Mouse (Mus musculus): ENCODE data around the gene Tmub2. TPM values are rescaled to one million over a fixed set of nuclear protein-coding genes. Genes with fewer than 3 reads are reported as not detected.

Gene Tmub2
- polyA plus RNA-seq, 1 experiment from 2014 or later: 52.8 TPM

DNA sequence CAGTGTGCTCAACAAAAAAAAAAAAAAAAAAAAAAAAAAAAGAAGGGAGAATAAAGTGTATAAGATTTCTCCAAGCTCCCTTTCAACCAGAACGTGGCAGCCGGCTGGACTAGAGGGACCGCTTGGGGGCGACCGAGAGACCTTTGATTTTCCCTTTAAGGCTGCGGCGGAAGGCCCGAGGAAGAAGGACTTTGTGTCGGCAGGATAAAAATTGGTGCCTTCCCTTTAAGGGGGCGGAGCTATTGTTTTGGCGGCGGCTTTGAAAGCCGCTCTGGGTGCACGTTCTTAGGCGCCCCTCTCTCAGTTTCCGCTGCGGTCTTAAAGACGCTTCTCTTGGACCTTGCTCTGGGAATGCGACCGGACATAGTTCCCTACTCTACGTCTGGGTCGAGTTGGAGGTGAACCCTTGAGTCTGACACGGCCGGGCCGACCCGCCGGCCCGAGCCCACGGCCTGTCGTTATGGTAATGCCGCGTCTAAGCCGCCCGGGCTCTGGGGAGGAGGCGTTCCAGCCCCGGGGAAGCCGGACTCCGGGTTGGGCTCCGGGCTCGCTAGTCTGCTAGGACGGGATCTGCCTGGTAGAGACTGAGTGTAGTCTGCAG lies 36.0 kb upstream of the Tmub2 start, which contains the start of gene BC030867:
Gene BC030867, plus strand, starts transcription at position 253 of the 601 bp plus-strand sequence.
- WGBS: under 1% methylated on average over 41 of the region's 41 CpGs
- no peaks in the 10 kb centered on the region for H3K27me3 ChIP-seq (ENCODE audit: control insufficient read depth, insufficient read depth, low read depth, low read length)
- peak within 1 kb of the TSS; percentile 80 for H3K9ac ChIP-seq (ENCODE audit: low read length)
- H3K4me2 ChIP-seq (ENCODE audit: low read depth, low read length): peak within 1 kb of the TSS; percentile 84
- H3K36me3 ChIP-seq (ENCODE audit: control insufficient read depth, insufficient read depth, low read length): no peaks in the 10 kb centered on the region
- peak within 1 kb of the TSS; percentile 65 for H3K27ac ChIP-seq (ENCODE audit: low read length)
- peaks cover 20% of the 10 kb centered on the region for H3K4me1 ChIP-seq (replicated peaks; ENCODE audit: control insufficient read depth, insufficient read depth, low read length)
- H3K9me3 ChIP-seq (ENCODE audit: control insufficient read depth, low read length): no peaks in the 10 kb centered on the region; the same call in 1 of the 2 replicates
- peak; percentile 67 for ATAC-seq (ENCODE audit: low read depth)
- H3K4me3 ChIP-seq (ENCODE audit: low read length): peak within 1 kb of the TSS; percentile 72

DNA sequence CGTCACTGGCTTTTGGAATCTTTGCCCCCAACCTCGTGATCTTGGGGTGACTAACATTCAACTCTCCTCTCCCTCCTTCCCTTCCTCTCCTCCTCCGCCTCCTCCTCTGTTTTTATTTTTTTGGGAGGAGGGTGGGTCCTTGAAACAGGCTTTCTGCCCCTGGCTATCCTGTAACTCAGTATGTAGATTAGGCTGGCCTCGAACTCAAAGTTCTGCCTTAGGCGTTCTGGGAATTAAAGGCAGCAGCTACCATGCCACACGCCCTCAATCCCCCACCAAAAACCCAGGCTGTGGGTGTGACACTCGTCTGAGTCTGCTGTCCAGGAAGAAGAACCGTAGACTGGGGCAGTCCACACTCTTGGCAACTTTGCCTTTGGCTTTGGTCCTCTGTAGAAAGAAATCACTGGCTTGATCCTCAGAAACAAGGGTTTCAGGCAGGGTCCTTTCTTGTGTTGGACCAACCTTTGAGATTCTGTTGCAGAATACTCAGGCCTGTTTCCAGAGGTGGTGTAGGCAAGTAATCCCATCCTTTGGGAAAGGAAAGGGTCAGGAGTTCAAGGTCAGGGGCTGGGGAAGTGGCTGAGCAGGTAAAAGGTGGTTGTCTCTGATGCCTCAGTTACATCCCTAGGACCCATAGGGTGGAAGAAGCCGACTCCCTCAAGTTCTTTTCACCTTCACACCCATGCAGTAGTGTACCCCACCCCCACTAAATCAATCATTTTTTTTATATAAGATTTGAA lies 35.2 kb upstream of the Tmub2 start:
- H3K4me2 ChIP-seq (ENCODE audit: low read depth, low read length): peak overlapping the region; percentile 84
- peaks cover 20% of the 10 kb centered on the region for H3K4me1 ChIP-seq (replicated peaks; ENCODE audit: control insufficient read depth, insufficient read depth, low read length)
- no peak overlapping the region for H3K27ac ChIP-seq (ENCODE audit: low read length)
- 10% methylated on average over 9 of the region's 9 CpGs for WGBS
- H3K4me3 ChIP-seq (ENCODE audit: low read length): peak overlapping the region; percentile 72
- no peaks in the 10 kb centered on the region for H3K27me3 ChIP-seq (ENCODE audit: control insufficient read depth, insufficient read depth, low read depth, low read length)
- ATAC-seq (ENCODE audit: low read depth): no peak
- H3K36me3 ChIP-seq (ENCODE audit: control insufficient read depth, insufficient read depth, low read length): no peaks in the 10 kb centered on the region
- H3K9ac ChIP-seq (ENCODE audit: low read length): peak overlapping the region; percentile 80
- H3K9me3 ChIP-seq (ENCODE audit: control insufficient read depth, low read length): no peaks in the 10 kb centered on the region; the same call in 1 of the 2 replicates

DNA sequence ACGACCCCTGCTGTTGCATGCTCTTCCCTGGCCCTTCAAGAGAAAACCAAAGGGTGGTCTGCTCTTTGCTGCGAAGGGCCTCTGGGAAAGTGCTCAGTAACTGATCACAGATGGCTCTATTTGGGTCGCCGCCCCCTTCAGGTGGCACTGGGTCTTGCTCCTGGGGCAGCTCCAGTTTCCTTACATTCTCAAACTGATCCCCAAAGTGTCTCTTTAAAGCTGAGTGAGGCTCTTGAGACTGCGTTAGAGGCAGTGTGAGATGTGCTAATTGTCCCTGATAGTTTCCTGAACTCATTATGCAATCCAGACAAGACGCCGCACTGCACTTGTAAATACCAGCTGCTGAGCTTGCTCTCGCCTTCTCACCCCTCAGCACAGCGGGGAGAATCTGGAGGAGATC lies 27.2 kb upstream of the Tmub2 start:
- no peaks in the 10 kb centered on the region for H3K9me3 ChIP-seq (ENCODE audit: control insufficient read depth, low read length)
- peaks cover 20% of the 10 kb centered on the region for H3K36me3 ChIP-seq (ENCODE audit: control insufficient read depth, insufficient read depth, low read length)
- WGBS: 42% methylated on average over 9 of the region's 9 CpGs
- H3K27ac ChIP-seq (ENCODE audit: low read length): no peak overlapping the region
- ATAC-seq (ENCODE audit: low read depth): no peak
- H3K4me1 ChIP-seq (replicated peaks; ENCODE audit: control insufficient read depth, insufficient read depth, low read length): 0 out of 2 replicates have a peak, but pooled peaks cover 5% of the 10 kb centered on the region
- H3K9ac ChIP-seq (ENCODE audit: low read length): no peak overlapping the region
- H3K4me3 ChIP-seq (ENCODE audit: low read length): no peak overlapping the region
- H3K27me3 ChIP-seq (ENCODE audit: control insufficient read depth, insufficient read depth, low read depth, low read length): no peaks in the 10 kb centered on the region
- H3K4me2 ChIP-seq (ENCODE audit: low read depth, low read length): no peak overlapping the region

DNA sequence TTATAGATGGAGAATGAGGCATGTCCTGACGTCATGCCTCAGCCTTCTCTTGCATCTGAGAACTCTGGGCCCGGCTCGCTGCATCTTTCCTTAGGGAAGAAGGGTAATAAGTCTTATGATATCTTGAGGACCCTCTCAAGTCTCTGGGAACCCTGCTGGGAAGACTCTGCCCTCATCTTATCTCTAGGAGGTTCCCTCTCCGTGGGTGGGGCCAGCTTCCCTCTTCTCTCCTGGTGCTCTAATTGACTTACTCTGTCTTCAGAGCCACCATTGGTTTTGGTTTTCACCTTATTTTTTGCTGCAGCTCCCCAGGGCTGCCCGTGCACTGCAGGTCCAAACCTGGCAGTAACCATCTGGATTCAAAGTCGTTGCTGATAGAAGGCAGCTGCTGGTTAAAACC lies 26.6 kb upstream of the Tmub2 start:
- Histone ChIP-seq H3K4me1 (replicated peaks; ENCODE audit: control insufficient read depth, insufficient read depth, low read length) (0 out of 2 replicates have a peak, but pooled peaks cover 5% of the 10 kb centered on the region), H3K9ac (ENCODE audit: low read length) (no peak overlapping the region), H3K36me3 (ENCODE audit: control insufficient read depth, insufficient read depth, low read length) (peaks cover 20% of the 10 kb centered on the region), H3K27ac (ENCODE audit: low read length) (no peak overlapping the region), H3K27me3 (ENCODE audit: control insufficient read depth, insufficient read depth, low read depth, low read length) (no peaks in the 10 kb centered on the region), H3K4me2 (ENCODE audit: low read depth, low read length) (no peak overlapping the region), H3K9me3 (ENCODE audit: control insufficient read depth, low read length) (no peaks in the 10 kb centered on the region), H3K4me3 (ENCODE audit: low read length) (no peak overlapping the region)
- no peak for ATAC-seq (ENCODE audit: low read depth)
- 61% methylated on average over 6 of the region's 6 CpGs for WGBS

DNA sequence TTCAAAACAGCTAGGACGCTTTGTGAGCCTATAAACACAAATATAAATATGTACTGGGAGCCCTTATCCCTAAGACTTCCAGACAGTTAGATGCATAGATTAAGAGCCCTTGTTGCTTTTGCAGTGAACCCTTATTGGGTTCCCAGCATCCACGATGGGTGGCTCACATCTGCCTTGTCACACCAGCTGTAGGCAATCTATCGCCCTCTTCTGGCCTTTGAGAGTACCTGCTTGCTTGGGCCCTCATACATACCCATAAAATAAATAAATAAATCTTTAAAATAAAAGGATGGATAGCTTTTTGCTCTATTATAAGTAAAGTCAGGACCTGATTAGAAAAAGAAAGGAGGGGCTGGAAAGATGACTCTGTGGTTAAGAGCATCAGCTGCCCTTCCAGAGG lies 26.2 kb upstream of the Tmub2 start:
- Histone ChIP-seq H3K27me3 (ENCODE audit: control insufficient read depth, insufficient read depth, low read depth, low read length) (no peaks in the 10 kb centered on the region), H3K36me3 (ENCODE audit: control insufficient read depth, insufficient read depth, low read length) (peaks cover 20% of the 10 kb centered on the region), H3K9ac (ENCODE audit: low read length) (no peak overlapping the region), H3K9me3 (ENCODE audit: control insufficient read depth, low read length) (no peaks in the 10 kb centered on the region), H3K4me2 (ENCODE audit: low read depth, low read length) (no peak overlapping the region), H3K4me1 (replicated peaks; ENCODE audit: control insufficient read depth, insufficient read depth, low read length) (0 out of 2 replicates have a peak, but pooled peaks cover 5% of the 10 kb centered on the region), H3K4me3 (ENCODE audit: low read length) (no peak overlapping the region), H3K27ac (ENCODE audit: low read length) (no peak overlapping the region)
- 90% methylated on average over 3 of the region's 3 CpGs for WGBS
- no peak for ATAC-seq (ENCODE audit: low read depth)

DNA sequence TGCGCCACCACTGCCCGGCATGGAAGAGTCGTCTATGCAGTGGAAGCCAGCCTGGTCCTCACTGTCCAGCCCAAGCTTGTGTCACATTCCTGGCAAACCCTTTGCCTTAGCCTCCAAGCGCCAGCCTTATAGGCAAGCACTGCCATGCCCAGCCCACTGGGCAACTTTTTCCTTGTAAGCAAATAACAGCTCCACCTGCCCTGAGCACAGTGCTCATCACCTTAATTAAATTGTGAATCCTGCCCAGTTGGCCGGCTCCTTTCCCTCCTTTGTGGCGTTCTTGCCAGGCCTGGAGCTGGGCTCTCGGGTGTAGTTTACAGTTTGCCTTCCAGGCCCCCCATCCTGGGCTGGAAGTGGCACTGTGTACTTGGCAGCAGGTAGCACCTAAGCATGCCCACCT lies 21.5 kb upstream of the Tmub2 start:
- no peaks in the 10 kb centered on the region for H3K27me3 ChIP-seq (ENCODE audit: control insufficient read depth, insufficient read depth, low read depth, low read length)
- no peak overlapping the region for H3K4me3 ChIP-seq (ENCODE audit: low read length)
- no peak overlapping the region for H3K9ac ChIP-seq (ENCODE audit: low read length)
- no peak for ATAC-seq (ENCODE audit: low read depth)
- H3K4me2 ChIP-seq (ENCODE audit: low read depth, low read length): no peak overlapping the region
- no peaks in the 10 kb centered on the region for H3K9me3 ChIP-seq (ENCODE audit: control insufficient read depth, low read length)
- peaks cover 17% of the 10 kb centered on the region for H3K36me3 ChIP-seq (ENCODE audit: control insufficient read depth, insufficient read depth, low read length)
- 92% methylated on average over 7 of the region's 7 CpGs for WGBS
- H3K27ac ChIP-seq (ENCODE audit: low read length): no peak overlapping the region
- H3K4me1 ChIP-seq (replicated peaks; ENCODE audit: control insufficient read depth, insufficient read depth, low read length): 0 out of 2 replicates have a peak, but pooled peaks cover 5% of the 10 kb centered on the region

DNA sequence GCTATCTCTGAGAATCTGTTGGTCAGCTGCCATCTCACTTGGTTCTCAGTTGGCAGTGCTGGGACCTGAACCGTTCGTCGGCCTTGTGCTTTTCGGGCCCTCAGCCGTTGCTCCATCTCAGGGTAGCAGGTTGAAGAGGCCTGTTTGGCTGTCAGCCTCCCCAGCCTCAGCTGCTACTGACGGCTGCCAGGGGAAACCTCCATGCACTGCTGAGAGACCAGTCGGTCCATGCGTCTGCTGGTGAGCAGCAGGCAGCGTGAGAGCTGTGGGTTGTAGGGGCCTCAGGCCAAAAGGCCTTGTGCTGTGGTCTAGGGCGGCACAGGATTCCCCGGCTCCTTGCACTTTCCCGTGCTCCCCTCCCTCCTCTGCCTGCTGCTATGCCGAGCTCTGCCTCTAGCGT lies 18.9 kb upstream of the Tmub2 start:
- H3K4me2 ChIP-seq (ENCODE audit: low read depth, low read length): no peak overlapping the region
- H3K27ac ChIP-seq (ENCODE audit: low read length): no peak overlapping the region
- H3K9ac ChIP-seq (ENCODE audit: low read length): no peak overlapping the region
- no peak for ATAC-seq (ENCODE audit: low read depth)
- peaks cover 7% of the 10 kb centered on the region; the same call in 1 of the 2 replicates for H3K36me3 ChIP-seq (ENCODE audit: control insufficient read depth, insufficient read depth, low read length)
- no peaks in the 10 kb centered on the region for H3K9me3 ChIP-seq (ENCODE audit: control insufficient read depth, low read length)
- 63% methylated on average over 14 of the region's 14 CpGs for WGBS
- 0 out of 2 replicates have a peak, but pooled peaks cover 5% of the 10 kb centered on the region for H3K4me1 ChIP-seq (replicated peaks; ENCODE audit: control insufficient read depth, insufficient read depth, low read length)
- H3K4me3 ChIP-seq (ENCODE audit: low read length): no peak overlapping the region
- no peaks in the 10 kb centered on the region for H3K27me3 ChIP-seq (ENCODE audit: control insufficient read depth, insufficient read depth, low read depth, low read length)

DNA sequence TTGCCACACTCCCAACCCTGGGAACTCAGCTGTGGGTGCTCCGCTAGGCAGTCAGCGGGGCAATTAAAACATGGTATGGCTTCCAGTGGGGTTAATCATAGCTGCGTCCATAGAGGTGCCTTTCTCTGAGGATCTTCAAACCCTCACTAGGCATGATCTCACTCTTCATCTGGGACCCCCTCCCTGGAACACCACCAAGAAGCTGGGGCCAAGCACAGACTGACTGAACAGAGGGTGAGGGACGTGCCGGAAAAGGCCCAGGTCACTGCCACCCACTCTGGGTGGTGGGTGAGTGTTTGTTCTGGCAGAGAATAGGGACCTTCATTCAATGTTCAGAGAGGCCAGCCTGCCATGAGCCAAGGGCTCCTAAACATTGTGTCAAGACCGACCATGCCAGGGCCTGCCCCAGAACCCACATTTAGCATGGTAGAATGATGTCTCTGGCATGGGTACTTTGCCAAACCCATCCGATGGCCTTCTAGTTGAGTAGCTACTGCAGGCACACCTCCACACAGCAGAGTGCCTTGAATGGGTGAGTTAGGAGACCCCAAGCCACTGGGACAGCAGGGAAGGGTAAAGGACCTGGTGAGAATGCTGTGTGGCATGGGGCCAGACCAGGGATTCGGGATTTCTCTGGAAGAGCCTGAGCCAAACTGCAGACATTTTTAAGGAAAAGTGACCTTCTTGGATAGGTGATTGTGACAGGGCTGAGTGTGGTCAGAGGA lies 17.9 kb upstream of the Tmub2 start:
- 79% methylated on average over 8 of the region's 8 CpGs for WGBS
- Histone ChIP-seq H3K27ac (ENCODE audit: low read length) (no peak overlapping the region), H3K4me3 (ENCODE audit: low read length) (no peak overlapping the region)

DNA sequence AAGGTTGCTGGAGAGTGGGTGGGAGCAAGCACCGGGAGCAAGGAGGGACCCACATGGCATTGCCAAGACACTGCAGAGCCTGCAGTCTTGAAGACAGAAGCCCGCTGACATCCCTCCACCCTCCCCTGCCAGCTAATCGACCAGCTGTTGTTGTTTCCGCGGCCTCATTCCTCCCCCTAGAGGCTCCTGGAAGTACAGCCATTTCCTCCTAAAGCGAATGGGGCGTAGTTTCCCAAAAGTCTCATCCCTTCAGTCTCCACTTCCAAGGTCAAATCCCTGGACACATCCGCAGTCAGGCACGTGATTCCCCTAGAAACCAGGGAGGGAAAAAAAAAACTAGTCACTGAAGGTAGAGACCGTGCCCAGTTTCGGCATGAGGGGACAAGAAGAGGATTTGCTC lies 17.3 kb upstream of the Tmub2 start:
- no peaks in the 10 kb centered on the region for H3K27me3 ChIP-seq (ENCODE audit: control insufficient read depth, insufficient read depth, low read depth, low read length)
- peaks cover 4% of the 10 kb centered on the region; the same call in 1 of the 2 replicates for H3K36me3 ChIP-seq (ENCODE audit: control insufficient read depth, insufficient read depth, low read length)
- ATAC-seq (ENCODE audit: low read depth): peak; percentile 78
- no peaks in the 10 kb centered on the region for H3K9me3 ChIP-seq (ENCODE audit: control insufficient read depth, low read length)
- no peak overlapping the region for H3K27ac ChIP-seq (ENCODE audit: low read length)
- 4% methylated on average over 11 of the region's 11 CpGs for WGBS
- H3K9ac ChIP-seq (ENCODE audit: low read length): no peak overlapping the region
- 0 out of 2 replicates have a peak, but pooled peaks cover 5% of the 10 kb centered on the region for H3K4me1 ChIP-seq (replicated peaks; ENCODE audit: control insufficient read depth, insufficient read depth, low read length)
- H3K4me3 ChIP-seq (ENCODE audit: low read length): no peak overlapping the region
- H3K4me2 ChIP-seq (ENCODE audit: low read depth, low read length): no peak overlapping the region

More for the DNA sequence above, 17.9 kb upstream of the Tmub2 start:
- no peak overlapping the region for H3K9ac ChIP-seq (ENCODE audit: low read length)
- no peaks in the 10 kb centered on the region for H3K27me3 ChIP-seq (ENCODE audit: control insufficient read depth, insufficient read depth, low read depth, low read length)
- peaks cover 7% of the 10 kb centered on the region; the same call in 1 of the 2 replicates for H3K36me3 ChIP-seq (ENCODE audit: control insufficient read depth, insufficient read depth, low read length)
- ATAC-seq (ENCODE audit: low read depth): 0 out of 2 replicates have a peak, but pooled peaks have one; percentile 4
- no peaks in the 10 kb centered on the region for H3K9me3 ChIP-seq (ENCODE audit: control insufficient read depth, low read length)
- no peak overlapping the region for H3K4me2 ChIP-seq (ENCODE audit: low read depth, low read length)
- 0 out of 2 replicates have a peak, but pooled peaks cover 5% of the 10 kb centered on the region for H3K4me1 ChIP-seq (replicated peaks; ENCODE audit: control insufficient read depth, insufficient read depth, low read length)

All from lung, embryonic 16.5 days (tissue).